Mouse (Mus musculus): ENCODE data around the gene Eif2b4. TPM values are rescaled to one million over a fixed set of nuclear protein-coding genes. Genes with fewer than 3 reads are reported as not detected.

Eif2b4 gene
- polyA plus RNA-seq (2015; fragmentation: Nextera tagmentation; extraction: Ambion mirVana) = 50.9 and 53.3 TPM in 2 replicates

GRCm38 (mm10) chr5:31192939-31193630, at the start of gene Eif2b4, which contains the start of gene Snx17:
Gene Eif2b4 (minus strand): TSS chr5:31193430.
Gene Snx17 (plus strand): TSS chr5:31193227.

DNA sequence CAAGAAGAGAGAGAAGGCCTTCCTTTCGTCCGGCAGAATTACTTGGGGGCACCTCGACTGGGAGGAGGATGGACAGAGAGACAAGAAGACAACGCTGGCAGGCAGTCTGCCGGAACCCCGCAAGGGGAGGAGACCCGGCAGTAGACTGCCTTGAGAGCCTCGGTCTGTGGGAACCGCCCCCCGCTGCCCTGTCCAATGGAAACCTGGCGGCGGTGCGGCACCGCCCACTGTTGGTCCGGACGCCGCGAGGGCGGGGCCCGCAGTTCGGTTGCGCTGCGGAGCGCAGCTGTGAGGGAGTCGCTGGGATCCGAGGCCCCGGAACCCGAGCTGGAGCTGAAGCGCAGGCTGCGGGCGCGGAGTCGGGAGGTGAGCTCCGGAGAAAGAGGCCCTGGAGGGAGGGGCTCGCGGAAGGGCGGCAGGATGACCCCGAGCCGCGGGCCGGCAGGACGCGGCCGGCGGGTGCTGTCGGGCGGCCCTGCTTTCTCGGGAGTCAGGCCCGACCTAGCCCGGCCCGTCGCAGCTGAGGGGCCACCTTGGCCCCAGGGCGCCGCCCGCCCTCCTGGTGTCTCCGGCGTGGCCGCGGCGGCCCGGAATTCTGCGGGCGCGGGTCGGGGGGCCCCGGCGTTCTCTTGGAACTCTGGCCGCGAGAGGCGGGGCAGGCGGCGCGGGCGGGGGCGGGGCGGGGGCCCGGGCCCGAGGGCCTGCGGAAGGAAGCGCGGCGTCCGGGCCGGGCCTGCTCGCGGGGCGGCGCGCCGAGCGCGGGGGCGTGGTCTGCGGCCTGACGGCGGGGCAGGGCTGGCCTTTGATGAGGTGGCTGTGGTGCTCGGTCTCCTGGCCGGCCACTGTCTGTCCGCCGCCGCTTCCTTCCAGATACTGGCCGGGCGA, 47.6 kb upstream of the Eif2b4 start, which contains the start of the genes Nrbp1 and Gm9970:
Gene Nrbp1 (plus strand): TSS at position 228 of the 885 bp plus-strand sequence.
Gene Gm9970 (minus strand): TSS at position 596 of the 885 bp plus-strand sequence.

GRCm38 (mm10) chr5:31220448-31221303, 27.4 kb upstream of the Eif2b4 start, which contains the start of gene Ppm1g:
Gene Ppm1g (minus strand): TSS chr5:31220687.

GRCm38 (mm10) chr5:31201742-31202590, 8.7 kb upstream of the Eif2b4 start, which contains the start of gene Zfp513:
Gene Zfp513 (minus strand): TSS chr5:31202303.

GRCm38 (mm10) chr5:31179766-31180630, 13.2 kb downstream of the Eif2b4 start, which contains the start of the genes Gm29609 and Gtf3c2:
Gene Gm29609 (minus strand): TSS chr5:31179911.
Gene Gtf3c2 (minus strand): TSS chr5:31180144.

GRCm38 (mm10) chr5:31154152-31154553, 39.1 kb downstream of the Eif2b4 start, which contains the start of gene Mpv17:
Gene Mpv17 (minus strand): TSS chr5:31154251.

DNA sequence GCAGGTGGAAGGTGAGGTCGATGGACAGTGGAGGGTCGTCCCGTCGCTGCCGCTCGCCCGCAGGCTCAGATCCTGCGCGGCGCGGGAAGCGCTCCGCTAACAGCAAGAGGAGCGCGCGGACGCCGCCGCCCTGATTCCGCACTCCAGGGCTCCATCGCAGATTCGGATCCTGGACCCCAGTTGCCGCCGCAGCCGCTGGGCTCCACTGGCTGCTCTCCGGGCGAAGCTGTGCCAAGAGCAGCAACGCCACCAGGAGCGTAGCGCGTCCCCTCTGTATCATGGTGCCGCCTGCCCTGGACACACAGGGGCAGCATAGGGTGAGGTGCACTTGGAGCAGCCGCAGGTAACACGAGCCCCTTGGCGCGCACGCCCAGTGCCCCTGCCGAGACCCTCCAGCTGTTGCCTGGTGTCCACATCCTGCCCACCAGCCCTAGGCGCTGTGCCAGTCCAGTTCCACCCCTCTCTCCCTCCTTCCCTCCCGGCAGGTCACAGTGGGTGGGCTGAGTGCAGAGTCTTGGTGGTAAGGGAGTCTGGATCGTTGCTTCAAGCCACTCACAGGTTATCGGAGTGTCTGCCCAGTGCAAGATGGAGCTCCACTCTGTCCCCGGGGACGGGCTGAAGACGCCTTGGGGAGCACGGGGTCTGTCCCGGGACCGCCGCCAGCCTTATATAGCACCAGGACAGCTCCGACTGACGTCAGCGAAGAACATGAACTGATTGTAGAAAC, 54.8 kb downstream of the Eif2b4 start, which contains the start of gene Ucn:
Gene Ucn (minus strand): TSS at position 589 of the 727 bp plus-strand sequence.

Other genes with a start within 250 kb of the Eif2b4 start
- gene Cgref1, start 247.8 kb downstream of the Eif2b4 start, polyA plus RNA-seq (2015; fragmentation: Nextera tagmentation; extraction: Ambion mirVana) = 0.46 and 0.78 TPM in 2 replicates
- gene Preb, start 233.1 kb downstream of the Eif2b4 start, polyA plus RNA-seq (2015; fragmentation: Nextera tagmentation; extraction: Ambion mirVana) = 80.8 and 94.5 TPM in 2 replicates
- gene Tcf23, start 224.8 kb downstream of the Eif2b4 start, polyA plus RNA-seq (2015; fragmentation: Nextera tagmentation; extraction: Ambion mirVana) = 0.67 and 0.78 TPM in 2 replicates
- gene Atraid, start 145.1 kb downstream of the Eif2b4 start, polyA plus RNA-seq (2015; fragmentation: Nextera tagmentation; extraction: Ambion mirVana) = 82.7 and 102 TPM in 2 replicates
- gene Slc5a6, start 144.5 kb downstream of the Eif2b4 start, polyA plus RNA-seq (2015; fragmentation: Nextera tagmentation; extraction: Ambion mirVana) = 2.3 and 3.0 TPM in 2 replicates
- 13.9 and 14.0 TPM in 2 replicates for gene Cad, start 138.7 kb downstream of the Eif2b4 start, polyA plus RNA-seq (2015; fragmentation: Nextera tagmentation; extraction: Ambion mirVana)
- gene Dnajc5g, start 87.1 kb downstream of the Eif2b4 start, polyA plus RNA-seq (2015; fragmentation: Nextera tagmentation; extraction: Ambion mirVana) = not detected in 2 replicates
- gene Slc30a3, start 85.2 kb downstream of the Eif2b4 start, polyA plus RNA-seq (2015; fragmentation: Nextera tagmentation; extraction: Ambion mirVana) = not detected in 2 replicates
- gene Trim54, start 76.7 kb downstream of the Eif2b4 start, polyA plus RNA-seq (2015; fragmentation: Nextera tagmentation; extraction: Ambion mirVana) = not detected in 2 replicates
- gene Ucn, start 54.6 kb downstream of the Eif2b4 start, polyA plus RNA-seq (2015; fragmentation: Nextera tagmentation; extraction: Ambion mirVana) = not detected in 2 replicates
- gene Mpv17, start 39.2 kb downstream of the Eif2b4 start, polyA plus RNA-seq (2015; fragmentation: Nextera tagmentation; extraction: Ambion mirVana) = 18.6 and 23.3 TPM in 2 replicates
- gene Gm29609, start 13.5 kb downstream of the Eif2b4 start, polyA plus RNA-seq (2015; fragmentation: Nextera tagmentation; extraction: Ambion mirVana) = 0.81 and 1.0 TPM in 2 replicates
- 32.6 and 32.8 TPM in 2 replicates for gene Gtf3c2, start 13.3 kb downstream of the Eif2b4 start, polyA plus RNA-seq (2015; fragmentation: Nextera tagmentation; extraction: Ambion mirVana)
- 59.4 and 66.3 TPM in 2 replicates for gene Snx17, start 203 bp downstream of the Eif2b4 start, polyA plus RNA-seq (2015; fragmentation: Nextera tagmentation; extraction: Ambion mirVana)
- gene Zfp513, start 8.9 kb upstream of the Eif2b4 start, polyA plus RNA-seq (2015; fragmentation: Nextera tagmentation; extraction: Ambion mirVana) = 3.3 and 3.5 TPM in 2 replicates
- 120 and 133 TPM in 2 replicates for gene Ppm1g, start 27.3 kb upstream of the Eif2b4 start, polyA plus RNA-seq (2015; fragmentation: Nextera tagmentation; extraction: Ambion mirVana)
- 54.5 and 67.5 TPM in 2 replicates for gene Nrbp1, start 47.4 kb upstream of the Eif2b4 start, polyA plus RNA-seq (2015; fragmentation: Nextera tagmentation; extraction: Ambion mirVana)
- gene Gm9970, start 47.8 kb upstream of the Eif2b4 start, polyA plus RNA-seq (2015; fragmentation: Nextera tagmentation; extraction: Ambion mirVana) = 0.42 and 0.48 TPM in 2 replicates
- 6.8 and 10.3 TPM in 2 replicates for gene Krtcap3, start 58.3 kb upstream of the Eif2b4 start, polyA plus RNA-seq (2015; fragmentation: Nextera tagmentation; extraction: Ambion mirVana)
- gene Ift172, start 97.7 kb upstream of the Eif2b4 start, polyA plus RNA-seq (2015; fragmentation: Nextera tagmentation; extraction: Ambion mirVana) = 6.0 and 6.3 TPM in 2 replicates
- 6.5 and 6.7 TPM in 2 replicates for gene Fndc4, start 102.7 kb upstream of the Eif2b4 start, polyA plus RNA-seq (2015; fragmentation: Nextera tagmentation; extraction: Ambion mirVana)
- 0.18 TPM in 1 of 2 replicates, not detected in the other for gene Gckr, start 104.0 kb upstream of the Eif2b4 start, polyA plus RNA-seq (2015; fragmentation: Nextera tagmentation; extraction: Ambion mirVana)